Mouse (Mus musculus) mesoderm, embryonic 11.5 days (tissue): Measurements from ENCODE around the gene Gjb1.
A peak's percentile ranks its signal among the peaks of the same experiment; 100 is the strongest.
"Not testable (repeated sequence)": the region's sequence is repeated elsewhere in the genome, so short reads cannot be mapped to it uniquely, and the experiment has no call there.

Experiments
- DNase-seq: peaks from one replicate; pipeline ENCODE4 v3.0.0-alpha.2; 2012; ENCODE audit warnings: low read depth, low spot score

The Gjb1 gene

DNA sequence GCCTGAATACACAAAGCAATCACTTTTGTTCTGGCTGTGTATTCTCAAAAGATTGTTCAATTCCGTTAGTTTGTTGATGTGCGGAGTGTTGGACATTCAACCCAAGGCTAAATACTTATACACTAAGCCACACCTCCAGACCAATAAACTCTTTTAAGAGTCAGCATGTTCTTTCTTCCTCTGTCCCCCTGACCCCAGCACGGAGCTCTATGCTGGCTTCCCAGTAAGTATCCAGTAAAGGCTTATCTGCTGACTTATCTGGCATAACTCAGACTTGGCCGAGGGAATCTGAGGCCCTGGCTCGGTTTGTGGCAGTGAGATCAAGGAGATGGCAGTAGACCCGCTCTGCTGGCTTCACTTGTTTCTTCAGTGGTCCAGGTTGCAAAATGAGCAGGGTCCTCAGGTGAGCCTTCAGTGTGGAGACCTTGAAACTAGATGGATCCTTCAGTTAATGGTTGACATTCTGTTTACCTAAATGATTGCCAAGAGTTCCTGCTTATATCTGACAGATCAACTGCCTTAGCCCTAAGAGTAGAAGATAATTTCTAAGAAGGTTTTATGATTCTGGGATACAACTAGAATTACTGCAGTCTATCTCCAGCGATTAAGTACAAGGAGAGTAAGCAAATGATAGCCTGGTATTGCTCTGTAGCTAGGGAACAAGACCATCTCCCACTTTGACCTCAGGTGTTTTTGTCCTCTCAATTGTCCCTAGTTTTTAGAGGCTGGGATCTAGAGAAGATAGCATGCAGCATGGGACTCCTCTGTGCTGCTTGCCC is at the start of gene Gjb1:
Gjb1 (plus strand) TSS at position 189 of the 779 bp plus-strand sequence.
- no peak for DNase-seq

DNA sequence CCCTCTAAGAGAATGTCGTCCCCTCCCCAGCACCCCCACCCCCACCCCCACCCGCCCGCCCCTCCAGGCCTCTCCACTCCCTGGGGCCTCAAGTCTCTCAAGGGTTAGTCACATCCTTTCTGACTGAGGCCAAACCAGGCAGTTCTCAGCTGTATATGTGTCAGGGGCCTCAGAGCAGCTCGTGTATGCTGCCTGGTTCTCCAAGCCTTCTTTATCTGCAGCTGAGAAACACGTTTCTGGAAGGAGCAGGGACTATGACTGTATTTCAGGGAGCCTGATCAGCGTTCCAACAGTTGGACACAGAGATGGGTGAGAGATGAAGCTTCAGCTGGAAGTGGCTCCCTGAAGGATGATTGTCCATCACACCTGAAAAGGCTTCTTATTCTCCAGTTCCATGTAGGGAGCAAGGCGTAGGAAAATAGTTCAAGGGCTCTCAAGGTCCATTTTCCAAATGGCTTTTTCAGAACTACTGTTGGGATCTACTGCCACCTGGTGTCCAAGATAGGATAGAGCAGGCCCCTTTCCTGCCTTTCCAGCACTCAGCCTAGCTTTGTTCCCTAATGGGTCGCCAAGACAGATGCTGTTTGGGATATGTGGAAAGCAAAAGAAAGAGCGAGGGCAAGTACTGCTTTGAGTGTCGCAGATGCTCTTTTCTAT is 46.7 kb upstream of the Gjb1 start:
- DNase-seq: peak; percentile 70

DNA sequence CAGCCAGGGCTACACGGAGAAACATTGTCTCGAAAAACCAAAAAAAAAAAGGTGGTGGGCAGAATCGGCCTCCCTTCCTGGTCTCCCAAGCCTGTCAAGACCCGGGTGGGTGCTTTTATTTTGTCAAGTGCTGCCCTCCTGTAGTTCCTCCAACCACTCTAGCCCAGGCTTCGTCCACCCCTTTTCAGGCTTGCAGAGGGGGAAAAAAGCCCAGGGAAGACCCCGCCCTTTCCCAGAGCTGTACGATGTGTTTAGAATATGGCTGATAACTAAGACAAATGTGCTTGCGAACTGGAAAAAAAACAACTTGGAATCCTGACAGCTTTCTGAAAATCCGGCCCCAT is 44.2 kb upstream of the Gjb1 start:
- no peak for DNase-seq

DNA sequence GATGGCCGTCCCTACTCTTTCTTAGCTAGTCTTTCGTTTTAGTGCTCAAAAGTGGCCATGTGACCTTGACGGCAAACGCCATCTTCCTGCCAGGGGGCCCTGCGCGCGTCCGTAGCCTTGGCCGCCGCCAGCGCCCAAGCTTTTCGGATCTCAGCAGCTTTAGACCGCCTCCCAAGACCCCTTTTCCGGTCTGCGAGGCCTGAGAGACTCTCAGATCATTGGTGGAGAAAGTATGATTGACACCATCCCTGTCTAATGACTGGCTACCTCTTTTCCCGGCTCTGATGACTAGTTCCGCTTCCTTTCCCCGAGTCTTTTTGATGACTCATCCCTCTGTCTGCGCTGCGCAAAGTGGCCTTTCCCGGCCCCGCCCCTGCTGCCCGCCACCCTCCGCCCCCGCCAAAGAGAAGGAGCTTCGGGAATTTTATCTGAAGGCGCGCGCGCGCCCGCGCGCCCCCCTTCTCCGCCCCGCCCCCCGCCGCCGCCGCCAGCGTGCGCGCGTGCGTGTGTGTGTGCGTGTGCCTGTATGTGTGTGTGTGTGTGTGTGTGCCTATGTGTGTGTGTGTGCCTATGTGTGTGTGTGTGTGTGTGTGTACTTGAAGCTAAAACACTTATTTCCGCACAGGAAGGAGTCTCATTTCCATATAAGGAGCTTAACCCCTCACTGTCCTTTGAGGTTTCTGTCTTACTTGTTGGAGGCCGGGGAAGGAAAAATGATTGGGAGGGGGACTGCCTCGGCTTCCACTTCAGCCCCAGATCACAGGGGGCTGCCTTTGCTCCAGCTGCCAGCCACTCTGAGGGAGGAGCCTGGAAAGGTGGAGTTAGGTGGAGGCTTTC is 43.6 kb upstream of the Gjb1 start:
- peak; percentile 94 for DNase-seq

DNA sequence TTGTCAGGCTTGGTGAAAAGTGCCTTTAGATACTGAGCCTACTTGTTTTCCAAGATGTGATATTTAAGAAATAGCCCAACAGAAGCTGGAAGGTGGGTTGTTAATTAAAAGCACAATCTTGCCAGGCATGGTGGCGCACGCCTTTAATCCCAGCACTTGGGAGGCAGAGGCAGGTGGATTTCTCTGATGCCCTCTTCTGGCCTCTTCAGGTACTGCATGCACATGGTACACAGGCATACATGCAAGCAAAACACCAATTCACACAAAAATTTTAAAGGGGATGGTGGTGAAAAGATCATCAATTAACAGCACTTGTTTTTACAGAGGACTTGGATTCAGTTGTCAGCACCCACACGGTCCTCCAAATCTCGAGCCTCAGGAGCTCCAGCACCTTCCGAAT is 41.6 kb upstream of the Gjb1 start:
- DNase-seq: no peak

DNA sequence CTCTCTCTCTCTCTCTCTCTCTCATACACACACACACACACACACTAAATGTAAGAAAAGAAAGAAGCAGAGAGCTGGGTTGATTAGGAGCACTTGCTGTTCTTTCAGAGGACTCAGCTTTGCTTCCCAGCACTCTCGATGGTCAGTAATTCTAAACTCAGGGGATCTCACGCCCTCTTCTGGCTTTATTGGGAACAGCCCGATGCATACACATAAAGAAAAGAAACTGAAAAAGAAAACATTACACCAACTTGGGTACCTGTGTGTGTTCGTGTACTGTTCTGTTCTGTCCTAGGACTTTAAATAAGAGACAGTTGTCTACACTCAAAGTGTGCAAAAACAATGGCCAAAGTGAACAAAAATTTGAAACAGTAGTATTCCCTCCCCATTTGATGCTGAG is 37.5 kb upstream of the Gjb1 start:
- DNase-seq: no peak

DNA sequence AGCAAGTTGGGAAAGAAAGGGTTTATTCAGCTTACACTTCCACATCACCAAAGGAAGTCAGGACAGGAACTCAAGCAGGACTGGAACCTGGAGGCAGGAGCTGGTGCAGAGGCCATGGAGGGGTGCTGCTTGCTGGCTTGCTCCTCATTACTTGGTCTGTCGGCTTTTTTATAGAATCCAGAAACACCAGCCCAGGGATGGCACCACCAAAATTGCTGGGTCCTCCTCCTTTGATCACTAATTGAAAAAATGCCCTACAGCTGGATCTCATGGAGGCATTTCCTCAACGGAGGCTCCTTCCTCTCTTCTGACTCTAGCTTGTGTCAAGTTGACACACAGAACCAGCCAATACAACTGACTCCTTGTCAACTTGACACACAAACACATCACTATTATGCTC is 33.3 kb upstream of the Gjb1 start:
- DNase-seq: not testable (repeated sequence)

DNA sequence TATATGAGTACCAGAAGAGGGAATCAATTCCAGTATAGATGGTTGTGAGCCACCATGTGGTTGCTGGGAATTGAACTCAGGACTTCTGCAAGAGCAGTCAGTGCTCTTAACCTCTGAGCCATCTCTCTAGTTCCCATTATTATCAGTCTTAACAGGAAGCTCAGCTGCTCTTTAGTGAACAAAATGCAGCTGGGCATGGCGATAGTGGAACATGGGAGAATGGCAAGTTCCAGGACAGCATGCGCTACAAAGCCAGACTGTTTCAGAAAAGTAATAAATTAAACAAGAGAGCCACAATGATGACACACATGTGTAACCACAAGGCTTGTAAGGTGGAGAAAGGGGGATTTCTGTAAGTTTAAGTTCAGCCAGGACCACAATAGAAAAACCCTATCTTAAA is 30.7 kb upstream of the Gjb1 start:
- no peak for DNase-seq

DNA sequence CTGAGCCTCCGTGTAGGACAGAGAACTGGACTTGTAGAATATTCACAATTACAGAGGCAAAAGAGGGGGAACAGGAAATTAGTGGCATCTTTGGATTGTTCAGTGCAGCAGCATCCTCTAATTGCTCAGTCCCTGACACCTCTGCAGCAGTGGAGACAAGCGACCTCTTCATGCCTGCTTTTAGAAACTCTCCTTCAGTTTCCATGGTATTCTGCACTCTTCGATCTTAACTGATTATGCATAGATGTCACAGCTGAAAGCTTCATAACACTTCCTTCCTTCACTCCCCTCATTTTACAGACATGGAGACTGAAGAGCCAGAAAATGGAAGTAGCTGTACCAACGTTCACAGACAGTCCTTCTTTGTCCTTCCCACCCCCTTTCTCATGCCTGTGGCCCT is 29.7 kb upstream of the Gjb1 start:
- DNase-seq: no peak

DNA sequence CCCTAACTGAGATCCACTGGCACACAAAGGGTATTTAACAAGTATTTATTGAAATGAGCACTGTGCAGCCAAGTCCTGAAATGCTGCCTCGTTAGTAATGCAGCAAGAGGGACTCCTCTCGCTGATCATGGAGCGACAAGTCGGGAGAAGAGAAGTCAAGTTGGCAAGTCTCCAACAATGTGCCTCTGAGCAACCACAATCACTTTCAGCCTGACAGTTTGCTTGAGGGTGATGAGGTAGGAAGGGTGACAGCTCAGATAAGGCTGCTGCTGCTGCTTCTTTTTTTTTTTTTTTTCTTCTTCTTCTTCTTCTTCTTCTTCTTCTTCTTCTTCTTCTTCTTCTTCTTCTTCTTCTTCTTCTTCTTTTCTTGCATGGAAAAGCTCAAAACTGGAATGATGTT is 25.0 kb upstream of the Gjb1 start:
- DNase-seq: no peak

DNA sequence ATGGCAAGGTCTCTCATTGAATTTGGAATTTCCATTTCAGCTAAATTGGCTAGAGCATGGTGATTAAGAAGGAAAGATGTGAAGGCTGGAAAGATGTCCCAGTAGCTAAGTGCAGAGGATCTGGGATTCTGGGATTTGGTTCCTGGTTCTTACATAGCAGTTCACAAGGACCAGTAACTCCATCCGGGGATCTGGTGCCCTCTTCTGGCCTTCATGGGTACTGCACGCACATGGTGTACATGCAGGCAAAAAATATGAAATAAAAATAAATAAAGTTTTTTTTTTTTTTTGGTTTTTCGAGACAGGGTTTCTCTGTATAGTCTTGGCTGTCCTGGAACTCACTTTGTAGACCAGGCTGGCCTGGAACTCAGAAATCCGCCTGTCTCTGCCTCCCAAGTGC is 17.3 kb upstream of the Gjb1 start:
- not testable (repeated sequence) for DNase-seq

DNA sequence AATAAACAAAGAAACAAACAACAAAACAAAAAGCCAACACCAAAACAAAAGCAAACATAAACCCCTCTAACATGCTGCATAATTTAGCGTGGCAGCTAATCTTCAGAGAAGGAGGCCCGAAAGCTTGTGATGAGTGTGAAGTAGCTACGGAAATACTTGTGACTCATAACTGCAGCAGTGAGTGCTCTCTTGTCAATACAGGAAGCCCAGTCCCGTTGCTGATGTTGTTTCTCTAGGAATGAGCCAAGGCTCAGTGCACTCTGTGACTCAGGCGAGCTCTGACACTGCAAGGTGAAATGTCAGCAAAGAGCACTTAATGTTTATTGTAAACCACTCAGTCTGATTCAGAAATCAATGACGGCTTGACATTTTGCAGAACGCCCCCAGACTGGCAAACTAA is 7.2 kb upstream of the Gjb1 start:
- no peak for DNase-seq

DNA sequence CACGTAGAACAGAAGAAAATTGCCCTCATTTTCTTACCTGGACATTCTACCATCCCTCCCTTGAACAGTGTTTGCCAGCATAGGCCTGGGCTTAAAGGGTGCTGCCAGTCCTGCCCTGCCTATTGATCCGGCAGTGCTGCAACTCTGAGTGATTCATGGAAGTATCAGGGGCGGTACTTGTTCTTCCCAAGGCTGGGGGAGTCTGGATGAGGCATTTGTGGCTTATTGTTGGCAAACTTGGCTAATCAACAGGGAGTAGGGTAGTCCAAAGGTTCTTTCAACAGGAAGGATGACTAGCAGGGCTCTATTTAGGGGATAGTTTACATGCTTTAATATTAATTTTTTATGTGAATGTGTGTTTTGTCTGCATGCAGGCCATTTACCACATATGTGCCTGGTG is 5.6 kb upstream of the Gjb1 start:
- DNase-seq: no peak

DNA sequence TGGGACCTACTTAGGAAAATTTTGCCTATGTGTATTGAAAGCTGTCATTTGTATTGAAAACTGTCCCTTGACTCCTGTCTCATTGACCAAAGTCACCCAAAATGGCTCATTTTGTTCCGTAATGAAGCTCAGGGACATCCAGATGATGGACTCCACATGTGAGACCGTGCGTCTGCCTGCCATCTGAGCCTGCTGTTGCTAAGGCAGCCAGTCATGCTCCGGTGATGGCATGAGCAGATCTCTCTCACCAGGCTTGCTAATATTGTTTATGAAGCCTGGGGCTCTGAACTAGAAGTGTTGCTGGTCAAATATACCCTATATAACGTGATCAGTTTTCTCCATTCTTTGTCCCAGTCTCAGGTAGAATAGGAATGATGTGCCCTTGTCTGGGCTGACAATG is 3.2 kb upstream of the Gjb1 start:
- no peak for DNase-seq

DNA sequence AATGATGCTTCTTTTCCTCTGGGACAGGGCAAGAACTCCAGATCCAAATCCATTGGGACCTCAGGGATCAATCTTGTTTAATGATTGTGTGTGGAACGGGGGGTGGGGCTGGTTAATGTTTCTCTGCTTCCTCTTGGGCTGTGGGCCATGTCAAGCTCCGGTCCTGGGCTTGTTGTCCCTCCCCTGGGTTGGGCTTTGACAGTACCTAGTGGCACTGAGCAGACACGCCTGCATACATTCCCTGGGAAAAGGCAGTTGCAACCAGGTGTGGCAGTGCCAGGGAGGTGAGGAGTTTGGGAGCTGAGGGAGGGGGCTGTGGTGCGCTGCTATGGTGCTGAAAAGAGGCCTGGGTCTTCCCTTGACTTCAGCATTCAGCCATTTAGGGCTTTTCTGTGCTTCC is 898 bp downstream of the Gjb1 start:
- no peak for DNase-seq

DNA sequence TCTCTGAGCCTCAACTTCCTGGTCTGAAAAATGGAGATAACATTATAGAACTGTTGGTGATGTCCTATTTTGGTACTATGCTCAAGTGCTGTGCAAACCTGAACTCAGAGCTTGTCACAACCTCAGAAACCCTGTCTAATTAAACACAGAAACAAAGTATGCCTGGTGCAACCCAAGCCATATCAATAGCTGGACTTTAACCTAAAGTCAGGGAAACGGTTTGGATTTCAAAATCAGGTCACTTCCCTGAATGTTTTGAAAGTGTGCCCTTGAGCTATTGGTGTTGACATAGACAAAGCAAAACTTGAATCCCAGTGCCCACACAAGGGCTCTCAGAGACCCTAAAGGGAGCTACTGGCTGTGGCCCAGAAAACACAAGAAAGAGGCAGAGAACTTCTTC is 3.6 kb downstream of the Gjb1 start:
- DNase-seq: no peak

DNA sequence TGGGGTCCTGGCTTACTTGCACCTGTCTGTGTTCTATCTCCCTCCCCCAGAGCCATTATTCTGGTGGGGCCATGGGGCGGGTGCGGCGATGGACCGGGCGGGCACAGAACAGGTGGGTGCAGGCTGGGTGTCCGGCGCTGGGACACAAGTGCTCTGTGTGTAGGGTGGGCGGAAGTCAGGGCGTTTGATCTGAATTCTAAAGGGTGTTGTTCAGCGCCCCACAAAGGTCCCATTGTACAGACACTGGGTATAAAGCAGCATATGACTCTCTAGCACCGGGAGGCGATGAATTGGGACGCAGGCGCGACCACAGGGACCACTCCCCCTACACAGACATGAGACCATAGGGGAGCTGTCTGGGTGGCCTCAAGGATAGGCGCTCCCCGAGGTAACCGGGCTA is 7.3 kb downstream of the Gjb1 start:
- no peak for DNase-seq

DNA sequence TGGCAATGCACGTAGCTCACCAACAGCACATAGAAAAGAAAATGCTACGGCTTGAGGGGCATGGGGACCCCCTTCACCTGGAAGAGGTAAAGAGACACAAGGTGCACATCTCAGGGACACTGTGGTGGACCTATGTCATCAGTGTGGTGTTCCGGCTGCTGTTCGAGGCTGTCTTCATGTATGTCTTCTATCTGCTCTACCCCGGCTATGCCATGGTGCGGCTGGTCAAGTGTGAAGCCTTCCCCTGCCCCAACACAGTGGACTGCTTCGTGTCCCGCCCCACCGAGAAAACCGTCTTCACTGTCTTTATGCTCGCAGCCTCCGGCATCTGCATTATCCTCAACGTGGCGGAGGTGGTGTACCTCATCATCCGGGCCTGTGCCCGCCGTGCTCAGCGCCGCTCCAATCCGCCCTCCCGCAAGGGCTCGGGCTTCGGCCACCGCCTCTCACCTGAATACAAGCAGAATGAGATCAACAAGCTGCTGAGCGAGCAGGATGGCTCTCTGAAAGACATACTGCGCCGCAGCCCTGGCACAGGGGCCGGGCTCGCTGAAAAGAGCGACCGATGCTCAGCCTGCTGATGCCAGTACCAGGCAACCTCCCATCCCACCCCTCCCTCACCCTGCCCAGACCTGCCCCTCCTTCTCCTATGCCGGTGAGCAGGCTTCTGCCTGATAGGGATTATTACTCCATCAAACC is 8.4 kb downstream of the Gjb1 start:
- DNase-seq: no peak

DNA sequence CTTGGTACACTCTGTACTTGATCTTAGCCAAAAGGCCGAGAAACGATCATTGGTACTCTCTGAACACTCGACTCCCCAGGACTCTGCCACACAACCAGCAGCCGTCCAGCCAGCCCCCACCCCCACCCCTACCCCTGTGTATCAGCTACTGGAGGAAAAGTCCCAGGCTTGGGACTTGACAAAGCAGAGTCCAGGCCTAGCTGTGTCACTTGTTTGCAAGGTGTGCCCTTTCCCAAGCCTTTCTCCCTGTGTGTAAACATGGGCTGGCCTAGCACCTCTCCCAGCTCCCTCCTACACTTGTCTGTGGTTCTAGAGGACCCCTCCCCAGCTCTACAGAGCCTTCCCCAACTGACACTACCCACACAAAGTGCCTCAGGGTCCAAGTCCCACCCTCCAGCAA is 10.0 kb downstream of the Gjb1 start:
- DNase-seq: no peak

DNA sequence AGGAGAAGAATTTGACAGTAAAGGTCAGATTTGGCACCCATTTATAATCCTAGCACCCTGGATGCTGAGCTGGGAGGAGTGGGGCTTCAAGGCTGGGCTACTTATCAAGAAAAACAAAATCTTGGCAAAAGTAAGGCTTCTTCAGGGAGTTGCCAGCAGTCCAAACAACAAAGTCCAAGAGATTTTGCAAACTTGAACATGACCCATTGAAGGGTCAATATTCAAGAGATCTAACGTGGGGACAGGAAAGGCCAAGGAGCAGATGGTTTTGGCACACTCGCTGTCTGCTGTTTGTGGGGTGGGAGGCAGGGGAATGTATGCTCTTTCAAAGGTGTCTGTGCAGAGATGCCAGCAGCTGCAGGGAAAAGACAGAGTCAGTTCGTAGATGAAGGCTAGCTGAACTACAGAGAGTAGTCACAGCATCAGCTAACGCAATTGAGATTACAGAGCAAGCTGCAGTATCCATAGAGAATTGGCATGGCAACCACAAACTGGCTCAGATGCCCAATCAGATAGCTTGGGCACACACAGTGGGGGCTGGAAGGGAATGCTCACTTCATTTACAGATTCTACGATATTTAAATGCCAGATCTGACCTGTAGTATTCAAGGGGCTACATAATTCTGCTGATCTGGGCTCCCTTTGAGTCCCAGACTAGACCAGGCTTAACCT is 12.8 kb downstream of the Gjb1 start:
- DNase-seq: no peak

DNA sequence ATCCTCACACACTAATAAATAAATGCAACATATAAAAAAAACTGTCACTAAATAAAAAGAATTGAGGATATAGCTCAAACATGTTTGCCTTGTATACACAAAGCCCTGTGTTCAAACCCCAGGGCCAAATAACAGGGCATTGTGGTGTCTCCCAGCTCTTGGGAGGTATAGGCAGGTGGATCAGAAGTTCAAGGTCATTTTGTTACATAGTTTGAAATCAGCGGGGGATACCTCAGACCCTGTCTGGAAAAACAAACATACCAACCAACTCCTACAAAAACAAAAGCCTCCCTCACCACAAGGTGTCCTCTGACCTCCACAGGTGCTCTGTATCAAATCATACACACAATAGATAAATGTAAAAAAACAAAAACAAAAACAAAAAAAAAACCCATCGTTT is 18.2 kb downstream of the Gjb1 start:
- no peak for DNase-seq

DNA sequence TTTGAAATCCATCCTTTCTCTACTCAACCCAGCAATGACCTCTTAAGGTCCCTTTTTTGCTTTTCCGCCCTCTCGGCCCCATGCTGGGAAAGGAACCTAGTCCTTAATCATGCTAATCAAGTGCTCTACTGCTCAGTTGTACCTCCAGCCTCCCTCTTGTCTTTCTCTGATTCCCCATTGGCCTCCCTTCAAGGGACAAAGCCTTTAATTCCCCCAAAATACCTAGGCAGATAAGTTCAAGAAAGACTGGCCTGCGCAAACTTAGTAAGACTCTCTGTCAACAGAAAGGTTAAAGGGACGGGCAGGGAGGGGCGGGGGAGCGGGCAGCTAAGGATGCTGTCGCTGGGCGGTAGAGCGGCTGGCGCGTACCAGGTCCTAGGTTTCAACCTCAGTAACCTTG is 20.3 kb downstream of the Gjb1 start:
- no peak for DNase-seq
